Mouse (Mus musculus) R1 (cell line): ENCODE data around the gene Hist1h2ab.
A peak's percentile ranks its signal among the peaks of the same experiment; 100 is the strongest.
"Not testable (repeated sequence)": the region's sequence is repeated elsewhere in the genome, so short reads cannot be mapped to it uniquely, and the experiment has no call there.

Source experiments
- DNase-seq: peaks from one replicate; pipeline ENCODE4 v3.0.0-alpha.2; 2018; ENCODE audit warnings: low read depth, low spot score

Gene Hist1h2ab

DNA sequence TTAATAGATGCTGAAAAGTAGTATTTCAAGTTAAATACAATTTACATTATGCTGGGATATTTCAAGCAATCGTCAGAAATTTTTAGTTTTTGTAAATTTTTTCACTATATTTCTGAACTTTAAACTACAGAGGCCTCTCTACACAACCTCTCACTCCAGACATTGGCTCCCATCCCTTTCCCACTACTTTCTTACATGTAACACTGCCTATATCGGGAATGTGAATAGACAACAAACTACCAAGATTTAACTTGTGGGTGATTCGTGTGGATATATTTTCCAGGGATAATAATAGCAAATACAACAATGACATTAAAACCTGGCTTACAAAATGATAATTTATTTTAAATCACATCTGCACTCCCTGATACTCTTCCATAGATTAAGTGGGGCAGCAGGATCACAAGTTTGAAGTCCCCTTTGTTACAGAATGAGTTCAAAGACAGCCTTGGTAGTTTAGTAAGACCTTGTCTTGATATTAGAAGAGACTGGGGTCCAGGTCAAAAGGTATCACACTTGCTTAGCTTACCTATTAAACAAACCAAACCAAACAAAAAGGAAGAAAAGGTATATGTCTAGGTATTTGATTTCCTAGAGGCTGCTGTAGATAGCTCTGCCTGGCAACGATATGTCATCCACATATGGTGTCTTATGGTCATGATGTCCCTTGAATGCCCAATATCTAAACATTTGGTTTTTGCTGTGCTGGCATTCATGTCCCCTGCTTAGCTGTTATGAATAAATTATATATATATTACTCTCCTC is 2.6 kb downstream of the Hist1h2ab start:
- DNase-seq: no peak

DNA sequence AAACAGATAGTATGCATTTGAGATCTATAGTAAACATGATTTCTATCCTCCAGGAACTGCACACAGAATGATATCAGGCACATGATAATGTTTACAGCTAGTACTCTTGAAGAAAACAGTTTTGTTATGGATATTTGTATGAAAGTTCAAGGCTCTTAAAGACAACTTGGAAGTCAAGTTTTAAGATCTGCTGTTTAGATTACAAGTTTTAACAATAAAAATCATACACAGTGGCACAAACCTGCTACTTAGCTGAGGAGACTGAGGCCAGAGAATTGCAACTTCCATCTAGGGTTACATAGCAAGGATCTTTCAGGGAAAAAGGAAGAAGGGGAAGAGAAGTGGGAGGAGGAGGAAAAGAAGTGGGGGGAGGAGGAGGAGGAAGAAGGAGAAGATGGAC is 4.1 kb downstream of the Hist1h2ab start:
- DNase-seq: no peak

DNA sequence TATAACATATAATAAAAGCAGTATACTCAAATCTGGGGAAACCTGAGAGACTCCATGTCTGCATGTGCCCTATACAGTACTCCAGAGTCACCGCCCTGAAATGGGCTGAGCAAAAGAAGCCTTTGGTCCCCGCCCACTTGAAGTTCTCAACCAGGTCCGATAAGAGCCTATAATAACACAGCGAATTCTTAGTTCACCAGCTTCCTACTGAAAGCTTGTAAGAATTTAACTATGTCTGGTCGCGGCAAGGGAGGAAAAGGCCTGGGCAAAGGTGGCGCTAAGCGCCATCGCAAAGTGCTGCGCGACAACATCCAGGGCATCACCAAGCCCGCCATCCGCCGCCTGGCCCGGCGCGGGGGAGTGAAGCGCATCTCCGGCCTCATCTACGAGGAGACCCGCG is 5.9 kb downstream of the Hist1h2ab start, which contains the start of gene Hist1h4b:
TSS of gene Hist1h4b (plus strand) at position 224 of the 400 bp plus-strand sequence.
- peak; percentile 97 for DNase-seq

DNA sequence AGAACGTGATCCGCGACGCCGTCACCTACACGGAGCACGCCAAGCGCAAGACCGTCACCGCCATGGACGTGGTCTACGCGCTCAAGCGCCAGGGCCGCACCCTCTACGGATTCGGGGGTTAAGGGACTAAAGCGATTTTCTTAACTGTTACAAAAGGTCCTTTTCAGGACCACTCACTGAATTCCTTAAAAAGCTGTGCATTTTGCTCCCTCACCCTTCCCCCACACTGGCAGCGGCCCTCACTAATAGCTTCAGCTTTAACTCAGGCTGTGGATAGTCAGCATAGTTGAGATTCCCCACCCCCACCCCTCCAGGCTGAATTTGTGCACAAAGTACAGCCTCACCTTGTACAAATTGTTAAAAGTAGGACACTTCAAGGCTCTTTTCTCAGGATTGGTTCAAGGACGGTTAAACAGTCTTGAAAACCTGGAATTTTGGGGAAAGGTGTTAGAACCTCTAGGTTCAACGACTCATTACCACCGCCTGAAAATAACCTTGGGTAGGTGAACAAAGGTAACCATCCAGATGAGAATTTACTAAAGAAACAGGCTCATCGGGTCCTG is 6.4 kb downstream of the Hist1h2ab start:
- peak; percentile 94 for DNase-seq

DNA sequence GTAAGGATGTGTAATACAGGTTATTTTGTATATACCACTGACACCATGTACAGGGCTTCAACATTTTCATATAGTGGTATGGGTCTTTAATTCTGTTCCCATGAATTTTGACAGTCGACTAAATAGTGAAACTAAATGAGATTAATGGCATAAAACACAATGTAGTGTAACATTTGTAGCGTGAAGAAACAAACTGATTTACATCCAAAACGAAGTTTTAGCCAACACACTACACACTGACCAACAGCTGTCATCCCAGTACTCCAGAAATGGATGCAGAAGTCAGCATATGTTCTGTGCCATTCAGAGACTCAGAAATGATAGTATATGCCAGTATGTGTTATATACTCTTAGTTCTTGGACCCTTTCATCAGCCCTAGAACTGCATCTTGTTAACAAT is 7.0 kb downstream of the Hist1h2ab start:
- no peak for DNase-seq

DNA sequence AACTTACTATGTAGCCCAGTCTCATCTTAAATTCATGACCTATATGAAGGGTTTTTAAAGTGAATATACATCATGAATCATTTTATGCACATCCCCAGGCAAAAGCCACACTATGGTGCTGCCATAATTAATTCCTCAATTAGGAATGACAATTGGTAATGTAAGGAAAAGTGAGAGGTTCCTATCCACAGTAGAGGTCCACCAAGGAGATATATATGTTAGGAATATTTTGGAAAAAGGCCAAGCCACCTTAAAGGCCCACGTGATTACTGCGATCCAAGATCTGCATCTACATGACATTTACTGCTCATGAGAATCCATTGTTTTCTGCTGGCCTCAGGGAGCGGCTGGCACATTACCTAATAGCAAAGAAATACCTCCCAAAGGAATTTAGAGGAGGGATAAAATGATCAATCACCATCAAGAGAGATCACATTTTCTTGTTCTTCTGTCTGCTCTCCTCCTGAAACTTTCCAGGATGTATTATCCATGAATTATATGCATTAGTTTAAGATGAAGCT is 8.4 kb downstream of the Hist1h2ab start:
- DNase-seq: peak; percentile 64

DNA sequence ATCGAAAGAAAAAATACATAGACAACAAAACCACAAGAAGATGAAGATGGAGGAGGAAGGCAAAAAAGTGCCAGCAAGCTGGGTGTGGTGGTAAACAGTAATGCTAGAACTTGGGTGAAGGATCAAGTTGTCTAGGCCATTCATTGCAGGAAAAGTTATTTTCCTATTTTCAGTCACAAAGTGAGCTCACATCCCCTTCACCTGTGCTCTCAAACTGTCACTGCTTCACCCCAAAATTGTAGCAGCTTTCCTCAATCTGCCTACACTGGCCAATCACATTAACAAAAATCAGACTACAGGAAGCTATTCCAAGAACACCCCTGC is 9.0 kb downstream of the Hist1h2ab start:
- DNase-seq: no peak

DNA sequence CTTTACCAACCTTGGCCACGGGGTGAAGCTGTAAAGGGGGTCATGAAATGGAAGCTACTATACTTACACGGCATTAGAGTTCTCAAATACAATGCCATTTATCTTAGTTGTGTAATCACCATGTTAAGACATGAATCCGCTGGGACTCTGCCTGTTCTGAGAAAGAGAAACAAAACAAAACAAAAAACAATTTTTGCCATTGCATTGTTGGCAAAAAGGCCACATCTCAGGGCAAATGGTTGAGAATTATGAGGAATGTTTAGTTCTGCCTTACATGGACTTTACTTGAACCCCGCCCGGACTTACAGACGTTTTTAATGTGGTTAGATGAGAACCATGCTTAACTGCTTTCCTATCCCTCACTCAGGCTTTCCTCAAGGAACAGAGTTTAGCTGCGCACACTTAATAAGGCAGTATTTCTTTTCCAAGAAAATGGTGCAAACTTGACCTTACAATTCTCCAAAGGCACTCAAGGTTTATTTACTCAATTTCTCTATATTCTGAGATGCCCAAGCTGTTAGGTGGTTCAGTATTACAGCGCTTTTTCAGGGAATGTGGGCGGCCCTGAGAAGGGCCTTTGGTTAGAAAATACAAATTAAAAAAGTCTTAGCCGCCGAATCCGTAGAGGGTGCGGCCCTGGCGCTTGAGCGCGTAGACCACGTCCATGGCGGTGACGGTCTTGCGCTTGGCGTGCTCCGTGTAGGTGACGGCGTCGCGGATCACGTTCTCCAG is 9.5 kb downstream of the Hist1h2ab start:
- DNase-seq: peak; percentile 88

DNA sequence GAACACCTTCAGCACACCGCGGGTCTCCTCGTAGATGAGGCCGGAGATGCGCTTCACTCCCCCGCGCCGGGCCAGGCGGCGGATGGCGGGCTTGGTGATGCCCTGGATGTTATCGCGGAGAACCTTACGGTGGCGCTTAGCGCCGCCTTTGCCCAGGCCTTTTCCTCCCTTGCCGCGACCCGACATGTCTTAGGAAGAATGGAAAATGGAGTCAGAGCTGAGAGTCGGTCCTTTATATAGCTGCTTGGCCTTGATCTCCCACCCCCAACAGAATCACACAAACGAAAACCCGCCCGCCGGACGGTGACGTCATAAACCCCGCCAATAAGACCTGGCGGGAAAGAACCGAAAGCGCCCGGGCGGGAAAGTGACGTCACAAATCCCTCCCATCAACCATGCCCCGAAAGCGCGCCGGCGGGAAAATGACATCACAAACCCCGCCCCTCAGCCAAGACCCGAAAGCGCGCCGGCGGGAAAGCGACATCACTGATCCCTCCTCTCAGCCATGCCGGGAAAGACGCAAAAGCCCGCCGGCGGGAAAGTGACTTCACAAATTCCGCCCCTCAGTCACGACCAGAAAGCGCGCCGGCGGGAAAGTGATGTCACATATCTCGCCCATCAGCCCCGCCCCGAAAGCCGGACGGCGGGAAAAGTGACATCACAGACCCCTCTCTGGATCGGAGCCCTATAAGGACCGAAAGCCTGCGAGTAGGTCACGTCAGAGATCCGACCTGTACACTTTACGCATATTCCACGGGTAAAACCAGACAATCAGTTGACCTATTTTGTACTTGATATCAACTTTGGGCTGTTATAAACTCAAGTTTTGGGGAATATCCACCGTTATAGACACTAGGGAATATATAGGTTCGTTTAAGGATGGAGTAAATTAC is 10.3 kb downstream of the Hist1h2ab start, which contains the start of gene Hist1h4a:
TSS of gene Hist1h4a (minus strand) at position 259 of the 893 bp plus-strand sequence.
- DNase-seq: peak; percentile 99

DNA sequence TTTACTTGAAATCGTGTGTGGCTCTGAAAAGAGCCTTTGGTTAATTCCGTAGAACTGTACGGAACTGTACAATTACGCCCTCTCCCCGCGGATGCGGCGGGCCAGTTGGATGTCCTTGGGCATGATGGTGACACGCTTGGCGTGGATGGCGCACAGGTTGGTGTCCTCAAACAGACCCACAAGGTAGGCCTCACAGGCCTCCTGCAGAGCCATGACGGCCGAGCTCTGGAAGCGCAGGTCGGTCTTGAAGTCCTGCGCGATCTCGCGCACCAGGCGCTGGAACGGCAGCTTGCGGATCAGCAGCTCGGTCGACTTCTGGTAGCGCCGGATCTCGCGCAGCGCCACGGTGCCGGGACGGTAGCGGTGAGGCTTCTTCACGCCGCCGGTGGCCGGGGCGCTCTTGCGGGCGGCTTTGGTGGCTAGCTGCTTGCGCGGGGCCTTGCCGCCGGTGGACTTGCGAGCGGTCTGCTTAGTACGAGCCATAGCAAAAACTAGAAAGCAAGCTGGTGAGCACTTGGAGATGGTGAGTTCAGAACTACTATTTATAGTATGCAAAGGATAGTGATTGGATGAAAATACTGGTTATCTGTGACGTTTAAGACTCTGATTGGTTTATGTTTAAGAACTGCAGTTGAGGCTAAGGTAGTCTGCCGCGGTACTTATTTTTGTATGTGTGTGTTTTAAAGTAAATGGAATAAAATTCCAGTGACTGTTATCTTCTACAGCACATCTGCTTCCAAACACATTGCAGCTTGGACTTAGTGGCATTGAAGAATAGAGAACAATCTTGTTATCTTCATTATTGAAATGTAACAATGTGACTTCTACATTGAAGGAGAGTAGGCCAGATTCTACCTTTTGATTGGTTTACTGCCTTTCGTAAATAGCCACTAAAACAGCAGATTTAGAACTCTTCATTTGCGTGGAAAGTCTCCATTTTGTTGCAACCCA is 11.2 kb downstream of the Hist1h2ab start, which contains the start of gene Hist1h3a:
TSS of gene Hist1h3a (minus strand) at position 516 of the 951 bp plus-strand sequence.
- DNase-seq: peak; percentile 95

DNA sequence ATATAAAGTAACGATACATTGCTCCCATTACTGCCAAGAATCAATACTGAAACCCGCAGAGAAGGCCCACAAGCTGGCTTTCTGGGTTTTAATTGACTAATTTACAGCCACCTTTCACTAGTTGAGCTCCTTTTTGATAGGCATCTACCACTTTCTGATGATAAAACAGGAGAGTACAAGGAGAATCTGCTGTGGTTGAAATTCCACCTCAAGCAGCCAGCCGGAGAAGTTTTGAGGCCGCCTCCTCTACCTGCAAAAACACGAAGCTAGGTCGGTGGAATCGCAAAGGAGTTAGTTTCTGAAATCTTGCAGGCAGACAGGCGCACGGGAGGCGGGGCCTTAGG is 12.3 kb downstream of the Hist1h2ab start:
- no peak for DNase-seq

DNA sequence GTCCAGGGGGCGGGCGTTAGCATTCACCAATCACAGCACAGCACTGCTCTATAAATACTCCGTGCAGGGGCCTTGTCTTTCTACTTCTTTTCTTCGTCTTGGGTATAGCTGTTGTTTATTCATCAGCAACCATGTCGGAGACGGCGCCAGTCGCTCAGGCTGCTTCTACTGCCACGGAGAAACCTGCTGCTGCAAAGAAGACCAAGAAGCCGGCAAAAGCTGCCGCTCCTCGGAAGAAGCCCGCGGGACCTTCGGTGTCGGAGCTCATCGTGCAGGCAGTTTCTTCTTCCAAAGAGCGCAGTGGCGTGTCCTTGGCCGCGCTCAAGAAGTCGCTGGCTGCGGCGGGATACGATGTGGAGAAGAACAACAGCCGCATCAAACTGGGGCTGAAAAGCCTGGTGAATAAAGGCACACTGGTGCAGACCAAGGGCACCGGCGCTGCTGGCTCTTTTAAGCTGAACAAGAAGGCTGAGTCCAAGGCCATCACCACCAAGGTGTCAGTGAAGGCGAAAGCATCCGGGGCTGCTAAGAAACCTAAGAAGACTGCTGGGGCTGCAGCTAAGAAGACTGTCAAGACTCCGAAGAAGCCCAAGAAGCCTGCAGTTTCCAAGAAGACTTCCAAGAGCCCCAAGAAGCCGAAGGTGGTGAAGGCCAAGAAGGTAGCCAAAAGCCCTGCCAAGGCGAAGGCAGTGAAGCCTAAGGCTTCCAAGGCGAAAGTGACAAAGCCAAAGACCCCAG is 12.8 kb downstream of the Hist1h2ab start, which contains the start of gene Hist1h1a:
TSS of gene Hist1h1a (plus strand) at position 81 of the 738 bp plus-strand sequence.
- peak; percentile 95 for DNase-seq

DNA sequence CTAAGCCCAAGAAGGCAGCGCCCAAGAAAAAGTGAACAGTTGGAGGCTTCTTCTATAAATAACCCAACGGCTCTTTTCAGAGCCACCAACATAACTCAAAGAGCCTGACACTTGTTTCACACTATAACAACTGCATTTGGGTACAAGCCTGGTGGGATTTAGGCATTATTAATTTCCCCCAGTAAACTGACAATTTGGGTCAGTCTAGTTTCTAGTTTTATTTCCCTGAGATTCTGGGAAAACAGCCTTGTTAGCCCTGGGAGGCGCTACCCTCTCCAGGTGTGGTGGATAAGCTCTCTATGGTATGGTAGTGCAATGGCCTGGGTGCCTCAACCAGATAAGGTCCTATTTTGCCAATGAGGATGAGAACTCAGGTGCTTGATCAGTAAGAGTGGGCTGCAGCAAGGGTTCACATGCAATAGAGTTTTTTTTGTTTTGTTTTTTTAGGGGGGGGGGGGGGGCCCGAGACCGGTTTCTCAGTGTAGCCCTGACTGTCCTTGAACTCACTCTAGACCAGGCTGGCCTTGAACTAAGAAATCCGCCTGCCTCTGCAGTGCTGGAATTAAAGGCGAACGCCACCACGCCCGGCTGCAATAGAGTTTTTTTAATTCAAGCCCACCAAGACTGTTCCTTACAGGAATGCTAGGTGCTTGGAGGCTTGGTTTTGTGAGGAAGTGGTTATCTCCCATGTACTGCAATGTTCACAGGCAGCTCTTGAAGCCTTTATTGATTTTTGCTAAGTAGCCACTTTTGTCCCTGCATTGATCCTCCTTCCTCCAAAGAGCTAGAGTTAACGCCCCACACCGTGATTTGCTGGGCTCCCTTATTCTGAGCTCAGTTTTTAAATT is 13.6 kb downstream of the Hist1h2ab start:
- peak; percentile 75 for DNase-seq

DNA sequence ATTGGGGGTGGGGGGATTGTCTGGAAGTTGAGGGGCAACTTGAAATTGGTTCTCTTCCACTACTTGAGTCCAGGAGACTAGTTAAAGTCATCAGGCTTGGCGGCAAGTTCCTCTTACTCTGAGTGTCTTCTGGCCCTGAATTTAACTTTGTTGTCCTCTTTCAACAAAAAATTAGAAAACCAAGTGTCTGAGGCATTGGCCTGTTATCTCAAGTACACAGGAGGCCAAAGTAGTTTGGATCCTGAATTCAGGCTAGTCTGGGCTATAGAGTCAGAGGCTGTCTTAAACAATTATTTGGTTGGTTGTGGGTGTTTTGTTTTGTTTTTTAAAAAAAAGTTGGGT is 14.2 kb downstream of the Hist1h2ab start:
- no peak for DNase-seq

DNA sequence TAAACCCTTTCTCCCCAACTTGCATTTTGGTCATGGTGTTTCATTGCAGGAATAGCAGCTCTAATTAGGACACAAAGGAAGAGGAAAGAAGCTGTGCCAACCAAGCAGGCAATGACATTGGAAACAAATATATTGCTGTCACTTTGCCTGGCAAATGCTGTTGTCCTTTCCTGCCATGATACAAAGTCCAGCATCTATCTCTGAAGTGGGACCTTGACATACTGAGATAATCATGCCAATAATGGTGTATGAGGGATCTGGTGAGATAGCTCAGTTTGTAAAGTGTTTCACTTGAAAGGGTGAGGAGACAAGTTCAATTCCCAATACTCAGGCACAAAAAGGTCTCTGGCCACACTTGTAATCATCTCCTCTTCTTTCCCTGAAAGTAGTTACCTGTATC is 15.8 kb downstream of the Hist1h2ab start:
- no peak for DNase-seq

DNA sequence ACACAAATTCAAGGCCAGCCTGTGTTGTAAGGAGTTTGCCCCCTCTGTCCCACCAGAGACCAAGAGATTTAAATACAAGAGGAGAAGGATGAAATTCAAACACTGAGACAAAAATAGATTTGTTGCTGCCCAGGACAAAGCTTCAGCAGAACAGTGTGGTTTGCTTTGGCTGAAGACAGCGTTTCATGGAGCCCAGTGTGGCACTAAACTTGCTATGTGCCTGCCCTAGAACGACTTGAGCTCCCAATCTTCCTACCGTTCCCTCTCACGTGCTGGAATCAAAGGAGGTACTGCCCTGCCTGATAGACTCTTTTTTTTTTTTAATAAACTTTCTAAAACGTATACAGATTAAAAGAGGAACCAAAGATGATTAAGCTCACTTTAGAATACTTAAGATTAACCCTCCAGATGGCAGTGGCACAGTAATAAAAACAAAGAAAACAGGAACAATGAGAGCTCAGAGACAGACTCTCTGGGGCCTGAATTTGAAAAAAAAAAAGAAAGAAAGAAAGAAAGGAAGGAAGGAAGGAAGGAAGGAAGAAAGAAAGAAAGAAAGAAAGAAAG is 18.0 kb downstream of the Hist1h2ab start:
- no peak for DNase-seq

DNA sequence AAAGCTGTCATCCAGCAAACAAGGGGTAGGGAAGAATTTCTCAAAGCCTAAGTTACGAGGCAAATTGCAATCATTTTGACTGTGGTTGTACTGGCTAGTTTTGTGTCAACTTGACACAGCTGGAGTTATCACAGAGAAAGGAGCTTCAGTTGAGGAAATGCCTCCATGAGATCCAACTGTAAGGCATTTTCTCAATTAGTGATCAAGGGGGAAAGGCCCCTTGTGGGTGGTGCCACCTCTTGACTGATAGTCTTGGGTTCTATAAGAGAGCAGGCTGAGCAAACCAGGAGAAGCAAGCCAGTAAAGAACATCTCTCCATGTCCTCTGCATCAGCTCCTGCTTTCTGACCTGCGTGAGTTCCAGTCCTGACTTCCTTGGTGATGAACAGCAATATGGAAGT is 18.7 kb downstream of the Hist1h2ab start, which contains the start of gene Trim38:
TSS of gene Trim38 (plus strand) at position 301 of the 400 bp plus-strand sequence.
- not testable (repeated sequence) for DNase-seq
